Mouse (Mus musculus) stomach, postnatal 0 days (tissue): Measurements from ENCODE around the gene Lypd4. TPM values are rescaled to one million over a fixed set of nuclear protein-coding genes. Genes with fewer than 3 reads are reported as not detected.

Experiments used
- ATAC-seq: fragments of 200-750 bp; cut with Nextera tagmentation; 2 replicates; pipeline ENCODE4 v1.8.0; 2017; ENCODE audit not compliant: low FRiP score, low TSS enrichment
- DNase-seq: peaks from one replicate; pipeline ENCODE4 v3.0.0-alpha.2; 2016; ENCODE audit warnings: low spot score
- H3K27ac ChIP-seq: fragments of 300-500 bp; sonication (generic); replicated peaks from 2 replicates; pipeline ENCODE4 v1.5.1; 2014; ENCODE audit warnings: mild to moderate bottlenecking, control low read depth
- H3K27me3 ChIP-seq: fragments of 300-500 bp; sonication (generic); 2 replicates; pipeline ENCODE4 v1.6.1; 2014; ENCODE audit warnings: low read length; ENCODE audit not compliant: control insufficient read depth, insufficient read depth
- H3K36me3 ChIP-seq: fragments of 300-500 bp; sonication (generic); 2 replicates; pipeline ENCODE4 v1.6.1; 2014; ENCODE audit warnings: low read length, mixed read lengths; ENCODE audit not compliant: control insufficient read depth, insufficient read depth
- H3K4me1 ChIP-seq: fragments of 300-500 bp; sonication (generic); replicated peaks from 2 replicates; pipeline ENCODE4 v1.6.1; 2014; ENCODE audit warnings: antibody characterized with exemption; ENCODE audit not compliant: control insufficient read depth, insufficient read depth
- H3K4me2 ChIP-seq: fragments of 300-500 bp; sonication (generic); replicated peaks from 2 replicates; pipeline ENCODE4 v1.6.1; 2014; ENCODE audit warnings: low read depth, mild to moderate bottlenecking, control low read depth, moderate library complexity
- H3K4me3 ChIP-seq: fragments of 300-500 bp; sonication (generic); 2 replicates; pipeline ENCODE4 v1.5.1; 2014; ENCODE audit warnings: low read depth, low read length, control low read depth
- H3K9ac ChIP-seq: fragments of 300-500 bp; sonication (generic); 2 replicates; pipeline ENCODE4 v1.6.1; 2014; ENCODE audit warnings: mild to moderate bottlenecking, low read length, control low read depth, mixed read lengths
- H3K9me3 ChIP-seq: fragments of 300-500 bp; sonication (generic); 2 replicates; pipeline ENCODE4 v1.6.1; 2016; ENCODE audit warnings: low read length; ENCODE audit not compliant: control insufficient read depth
- CTCF ChIP-seq: IDR thresholded peaks from 2 replicates; pipeline ENCODE4 v1.5.1; 2016; ENCODE audit warnings: antibody characterized with exemption, low read depth, mild to moderate bottlenecking, moderate library complexity
- EP300 ChIP-seq: optimal IDR thresholded peaks from 2 replicates; pipeline ENCODE3; 2016; ENCODE audit warnings: antibody characterized with exemption
- WGBS: fragments of 180-500 bp; shearing (Covaris S2); extraction: QIAGEN DNeasy Blood & Tissue Kit; methylation state at CpG from one replicate; pipeline ENCODE4 v1.1.7; 2014; 5-methylcytosine and 5-hydroxymethylcytosine counted together
- polyA plus RNA-seq: library from polyadenylated mRNA; unstranded; fragments of >200 nt; fragmentation: Nextera tagmentation; extraction: Ambion mirVana; gene quantifications from 2 replicates; pipeline ENCODE4 v1.2.1, GENCODE M21; 2015

Gene Lypd4
- polyA plus RNA-seq, 1 experiment from 2014 or later: not detected

DNA sequence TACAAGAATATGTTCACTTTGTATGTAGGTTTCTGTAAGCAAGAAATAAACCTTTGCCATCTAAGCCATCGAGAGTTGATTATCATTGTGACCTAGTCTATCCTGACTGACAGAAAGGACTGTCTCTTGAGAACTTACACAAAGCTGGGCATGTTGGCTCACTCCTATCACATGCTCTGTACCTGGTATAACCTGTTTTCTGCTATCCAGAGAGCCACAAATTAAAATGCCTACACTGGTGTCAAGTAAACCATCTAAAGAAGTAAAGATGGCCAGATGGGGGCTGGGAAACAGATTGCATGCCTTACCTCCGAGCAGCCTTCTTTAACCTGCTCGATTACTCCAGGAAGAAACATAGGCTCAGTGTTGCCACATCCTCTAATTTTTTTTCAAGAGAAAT is 7.8 kb upstream of the Lypd4 start:
- H3K4me1 ChIP-seq: no peaks in the 10 kb centered on the region
- H3K4me2 ChIP-seq: no peak overlapping the region
- H3K27ac ChIP-seq: no peak overlapping the region
- H3K4me3 ChIP-seq: no peak overlapping the region
- H3K27me3 ChIP-seq: no peaks in the 10 kb centered on the region
- no peak overlapping the region for H3K9ac ChIP-seq
- 57% methylated on average over 3 of the region's 3 CpGs for WGBS
- ATAC-seq (no peak), DNase-seq (no peak)
- H3K36me3 ChIP-seq: no peaks in the 10 kb centered on the region
- H3K9me3 ChIP-seq: no peaks in the 10 kb centered on the region
- TF ChIP-seq CTCF (no peak), EP300 (no peak)

DNA sequence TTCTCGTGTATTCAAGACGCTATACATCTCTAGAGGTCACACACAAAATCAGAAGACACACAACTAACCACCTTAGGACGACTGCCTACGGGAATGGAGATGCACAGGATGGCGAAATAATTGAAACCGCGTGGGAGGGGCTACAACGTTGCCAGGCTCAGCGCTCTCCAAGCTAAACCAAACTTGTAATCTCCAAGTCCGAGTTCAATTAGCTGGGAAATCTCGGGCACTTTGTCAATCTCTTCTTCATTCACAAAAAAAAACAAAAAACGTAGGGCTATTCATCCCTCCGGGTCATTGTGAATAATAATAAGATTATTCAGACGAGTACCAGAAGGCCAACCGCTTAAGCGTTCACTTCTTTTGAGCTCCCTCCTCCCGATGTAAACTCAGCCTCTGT is 661 bp downstream of the Lypd4 start:
- no peak overlapping the region for H3K27ac ChIP-seq

DNA sequence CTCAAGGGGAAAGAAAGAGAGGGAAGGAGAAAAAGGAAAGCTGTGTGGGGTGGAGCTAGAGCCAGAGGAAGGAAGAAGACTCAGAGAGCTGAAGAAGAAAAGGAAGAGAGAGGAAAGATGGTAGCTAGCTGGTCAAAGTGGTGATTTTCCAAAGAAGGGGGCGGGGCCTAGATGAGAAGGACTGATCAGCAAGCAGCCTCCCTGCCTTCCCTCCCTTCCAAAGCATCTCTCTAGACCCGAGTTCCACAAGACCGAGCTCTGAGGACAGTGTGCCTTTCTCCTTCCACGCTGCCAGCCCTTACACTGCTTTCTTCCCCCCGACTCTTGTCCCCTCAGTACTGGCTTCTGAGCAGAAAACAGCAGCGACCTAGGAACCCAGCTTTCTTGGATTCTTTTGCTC is 5.6 kb downstream of the Lypd4 start:
- Histone ChIP-seq H3K36me3 (no peaks in the 10 kb centered on the region), H3K27me3 (no peaks in the 10 kb centered on the region), H3K9ac (no peak overlapping the region), H3K9me3 (no peaks in the 10 kb centered on the region), H3K4me3 (no peak overlapping the region), H3K4me1 (no peaks in the 10 kb centered on the region), H3K4me2 (no peak overlapping the region), H3K27ac (no peak overlapping the region)
- no peak for DNase-seq
- WGBS: 28% methylated on average over 6 of the region's 6 CpGs
- ATAC-seq: no peak
- no peak for TF ChIP-seq CTCF
- TF ChIP-seq EP300: no peak

More for the DNA sequence above, 661 bp downstream of the Lypd4 start:
- Histone ChIP-seq H3K4me1 (no peaks in the 10 kb centered on the region), H3K4me2 (no peak overlapping the region), H3K9ac (no peak overlapping the region), H3K9me3 (no peaks in the 10 kb centered on the region), H3K36me3 (no peaks in the 10 kb centered on the region), H3K4me3 (no peak overlapping the region), H3K27me3 (no peaks in the 10 kb centered on the region)
- WGBS: 60% methylated on average over 17 of the region's 17 CpGs
- DNase-seq (no peak), ATAC-seq (no peak)
- no peak for TF ChIP-seq EP300
- no peak for TF ChIP-seq CTCF

DNA sequence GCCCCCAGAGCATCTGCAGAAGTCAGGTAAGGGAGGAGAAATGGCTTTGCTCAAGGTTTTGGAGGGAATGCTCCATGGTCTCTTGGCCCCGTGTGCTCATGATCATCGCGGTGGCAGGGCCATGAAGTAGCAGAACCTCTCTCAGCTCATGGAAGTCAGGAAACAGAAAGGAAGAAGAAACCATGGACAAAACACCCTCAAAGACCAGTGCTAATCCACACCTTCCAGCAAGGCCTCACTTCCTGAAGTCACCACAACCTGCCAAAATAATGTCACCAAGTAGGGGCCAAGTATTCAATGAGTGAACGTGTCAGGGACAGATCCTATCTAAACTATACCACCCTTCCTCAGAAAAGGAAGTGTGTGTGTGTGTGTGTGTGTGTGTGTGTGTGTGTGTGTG is 6.9 kb downstream of the Lypd4 start:
- DNase-seq (no peak), ATAC-seq (no peak)
- Histone ChIP-seq H3K36me3 (no peaks in the 10 kb centered on the region), H3K9me3 (no peaks in the 10 kb centered on the region), H3K4me3 (no peak overlapping the region), H3K4me2 (no peak overlapping the region), H3K9ac (no peak overlapping the region), H3K4me1 (no peaks in the 10 kb centered on the region), H3K27me3 (no peaks in the 10 kb centered on the region), H3K27ac (no peak overlapping the region)
- no peak for TF ChIP-seq CTCF
- no peak for TF ChIP-seq EP300
- 81% methylated on average over 4 of the region's 4 CpGs for WGBS

DNA sequence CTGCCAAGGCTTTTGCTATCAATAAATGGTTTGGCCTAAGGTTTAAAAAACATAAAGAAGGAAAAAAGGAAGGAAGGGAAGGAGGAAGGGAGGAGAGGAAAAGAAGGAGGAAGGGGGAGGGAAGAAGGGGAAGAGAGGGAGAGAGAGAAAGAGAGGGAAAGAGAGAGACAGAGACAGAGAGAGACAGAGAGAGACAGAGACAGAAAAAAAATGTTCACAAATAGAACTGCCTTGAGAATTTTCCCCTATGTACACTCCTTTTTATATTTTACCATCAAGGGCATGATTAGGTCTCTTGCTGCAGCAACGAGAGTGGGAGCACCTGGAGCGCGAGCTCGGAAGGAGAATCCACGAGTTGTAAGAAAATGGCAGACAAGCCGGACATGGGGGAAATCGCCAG is 7.8 kb downstream of the Lypd4 start, which contains the start of gene Gm9844:
TSS of gene Gm9844 (plus strand) at position 301 of the 400 bp plus-strand sequence.
- TF ChIP-seq CTCF (no peak), EP300 (no peak)
- no peak within 1 kb of the TSS for H3K4me2 ChIP-seq
- no peaks in the 10 kb centered on the region for H3K27me3 ChIP-seq
- no peak within 1 kb of the TSS for H3K27ac ChIP-seq
- DNase-seq (no peak), ATAC-seq (no peak)
- no peaks in the 10 kb centered on the region for H3K36me3 ChIP-seq
- H3K4me1 ChIP-seq: no peaks in the 10 kb centered on the region
- no peaks in the 10 kb centered on the region for H3K9me3 ChIP-seq
- H3K9ac ChIP-seq: no peak within 1 kb of the TSS
- no peak within 1 kb of the TSS for H3K4me3 ChIP-seq
- 72% methylated on average over 7 of the region's 7 CpGs for WGBS

DNA sequence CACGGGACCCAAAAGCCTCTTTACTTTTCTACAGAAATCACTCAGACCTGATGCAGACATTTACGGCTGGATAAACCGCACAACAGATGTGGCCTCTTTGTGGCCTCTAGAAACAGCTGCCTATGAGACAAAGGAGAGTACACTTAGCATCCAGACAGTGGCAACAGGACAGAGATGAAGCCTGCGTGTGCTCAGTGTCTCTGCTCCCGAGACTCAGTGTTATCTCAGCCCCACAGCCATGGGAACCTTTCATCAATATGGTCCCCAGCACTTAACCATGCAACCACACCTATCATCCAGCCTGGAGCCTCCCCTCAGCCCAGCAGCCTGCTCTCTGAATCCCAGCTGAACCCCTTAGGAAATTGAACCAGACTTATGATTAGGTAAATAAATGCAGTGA is 10.5 kb downstream of the Lypd4 start:
- WGBS: 66% methylated on average over 5 of the region's 5 CpGs
- no peak for ATAC-seq
- Histone ChIP-seq H3K27me3 (no peaks in the 10 kb centered on the region), H3K9me3 (no peaks in the 10 kb centered on the region), H3K9ac (no peak overlapping the region), H3K4me2 (no peak overlapping the region), H3K4me1 (no peaks in the 10 kb centered on the region), H3K4me3 (no peak overlapping the region), H3K27ac (no peak overlapping the region), H3K36me3 (no peaks in the 10 kb centered on the region)
- TF ChIP-seq EP300: no peak
- no peak for TF ChIP-seq CTCF
- DNase-seq: no peak
